Comparison of ENCODE assay signal across 8 mouse cellular contexts in genomic region chr10:128890383-128891295, GRCm38 (mm10). TPM values are rescaled to one million over a fixed set of nuclear protein-coding genes. Genes with fewer than 3 reads are reported as not detected.
A peak's percentile ranks its signal among the peaks of the same experiment; 100 is the strongest.
DNase-seq lines count a peak whose midpoint lies in the region; ATAC-seq and TF ChIP-seq lines count a peak whose summit lies in the region.

No protein-coding gene starts in this region.

- no peak for TF ChIP-seq CTCF in lung, adult 2 months (IDR thresholded peaks at IDR 0.05; ENCODE audit: insufficient read depth, low read length)

- WGBS in lung, adult 2 months, result 4% methylated on average over 40 of the region's 40 CpGs
- under 1% methylated on average over 40 of the region's 40 CpGs for WGBS in hindbrain, embryonic 15.5 days
- under 1% methylated on average over 40 of the region's 40 CpGs for WGBS in midbrain, embryonic 13.5 days

- no peak for DNase-seq in lung, adult 2 months
- no peak for DNase-seq in lung, adult 18-20 months
- DNase-seq in embryo, embryonic 10 days (ENCODE audit: low spot score), result peak; percentile 35
- no peak for DNase-seq in ovary, postnatal 36 days (ENCODE audit: low spot score)
- DNase-seq in adrenal gland, adult 18-20 months (ENCODE audit: low spot score in 2 of 2), result no peak

- peak overlapping the region; percentile 50 for H3K4me3 ChIP-seq in lung, adult 2 months (replicated peaks; ENCODE audit: extremely low read depth, low read depth, low read length)
- H3K4me3 ChIP-seq in hindbrain, embryonic 15.5 days, result peak overlapping the region; percentile 77
- peak overlapping the region; percentile 78 for H3K4me3 ChIP-seq in midbrain, embryonic 13.5 days (replicated peaks)

- H3K9me3 ChIP-seq in hindbrain, embryonic 15.5 days, result no peaks in the 10 kb centered on the region
- H3K9me3 ChIP-seq in midbrain, embryonic 13.5 days, result no peaks in the 10 kb centered on the region

- no peaks in the 10 kb centered on the region for H3K27me3 ChIP-seq in hindbrain, embryonic 15.5 days
- H3K27me3 ChIP-seq in midbrain, embryonic 13.5 days, result peaks cover 3% of the 10 kb centered on the region

- ATAC-seq in hindbrain, embryonic 15.5 days (ENCODE audit: low FRiP score, low read depth), result peak; percentile 7
- ATAC-seq in midbrain, embryonic 13.5 days, result peak; percentile 0; the same call in 1 of the 2 replicates
- no peak for ATAC-seq in frontal cortex, adult (ENCODE audit: low TSS enrichment)

- no peak for TF ChIP-seq POLR2A in lung, adult 2 months (IDR thresholded peaks at IDR 0.05; ENCODE audit: borderline replicate concordance, extremely low read depth, low read depth, low read length)

- peak overlapping the region; percentile 92 for H3K27ac ChIP-seq in hindbrain, embryonic 15.5 days (replicated peaks)
- H3K27ac ChIP-seq in midbrain, embryonic 13.5 days, result peak overlapping the region; percentile 96

- H3K4me2 ChIP-seq in hindbrain, embryonic 15.5 days, result peak overlapping the region; percentile 91
- peak overlapping the region; percentile 91 for H3K4me2 ChIP-seq in midbrain, embryonic 13.5 days (replicated peaks)

- H3K36me3 ChIP-seq in hindbrain, embryonic 15.5 days, result peaks cover 11% of the 10 kb centered on the region; the same call in 1 of the 2 replicates
- H3K36me3 ChIP-seq in midbrain, embryonic 13.5 days, result peaks cover 24% of the 10 kb centered on the region

- H3K4me1 ChIP-seq in lung, adult 2 months (ENCODE audit: control insufficient read depth, insufficient read depth, low read length), result peaks cover 6% of the 10 kb centered on the region; the same call in 1 of the 2 replicates
- peaks cover 38% of the 10 kb centered on the region for H3K4me1 ChIP-seq in hindbrain, embryonic 15.5 days (replicated peaks)
- H3K4me1 ChIP-seq in midbrain, embryonic 13.5 days (replicated peaks), result peaks cover 50% of the 10 kb centered on the region

- peak overlapping the region; percentile 85 for H3K9ac ChIP-seq in hindbrain, embryonic 15.5 days
- peak overlapping the region; percentile 88 for H3K9ac ChIP-seq in midbrain, embryonic 13.5 days (replicated peaks)

RNA-seq across cellular contexts. Expression of gene Gdf11, which starts 0.9 kb away (rescaled TPM):
- 0.45 and 0.99 TPM in 2 replicates for polyA plus RNA-seq in lung, adult 2 months (2012; rRNA removed)
- polyA plus RNA-seq in hindbrain, embryonic 15.5 days (2015; fragmentation: Nextera tagmentation; extraction: Ambion mirVana), result 8.6 and 8.9 TPM in 2 replicates
- 11.2 and 11.7 TPM in 2 replicates for polyA plus RNA-seq in midbrain, embryonic 13.5 days (2015; fragmentation: Nextera tagmentation; extraction: Ambion mirVana)
- 1 to 10 TPM; 1.4 to 1.9 TPM for total RNA-seq in adrenal gland, adult 18-20 months (2021)

RNA-seq across cellular contexts. Expression of gene Cd63, which starts 10.2 kb away (rescaled TPM):
- polyA plus RNA-seq in lung, adult 2 months (2012; rRNA removed), result 110 and 132 TPM in 2 replicates
- 262 and 274 TPM in 2 replicates for polyA plus RNA-seq in hindbrain, embryonic 15.5 days (2015; fragmentation: Nextera tagmentation; extraction: Ambion mirVana)
- polyA plus RNA-seq in midbrain, embryonic 13.5 days (2015; fragmentation: Nextera tagmentation; extraction: Ambion mirVana), result 127 and 141 TPM in 2 replicates
- 100 to 1,000 TPM; 288 to 358 TPM for total RNA-seq in adrenal gland, adult 18-20 months (2021)

RNA-seq across cellular contexts. Expression of gene Rdh5, which starts 32.0 kb away (rescaled TPM):
- polyA plus RNA-seq in lung, adult 2 months (2012; rRNA removed), result 20.1 and 20.3 TPM in 2 replicates
- 20.9 and 22.1 TPM in 2 replicates for polyA plus RNA-seq in hindbrain, embryonic 15.5 days (2015; fragmentation: Nextera tagmentation; extraction: Ambion mirVana)
- 14.8 and 20.9 TPM in 2 replicates for polyA plus RNA-seq in midbrain, embryonic 13.5 days (2015; fragmentation: Nextera tagmentation; extraction: Ambion mirVana)
- 10 to 100 TPM in 1 of 2 experiments, 1 to 10 TPM in 1; 9.8 to 11.8 TPM for total RNA-seq in adrenal gland, adult 18-20 months (2021)

RNA-seq across cellular contexts. Expression of gene Bloc1s1, which starts 33.2 kb away (rescaled TPM):
- 171 and 192 TPM in 2 replicates for polyA plus RNA-seq in lung, adult 2 months (2012; rRNA removed)
- 266 and 268 TPM in 2 replicates for polyA plus RNA-seq in hindbrain, embryonic 15.5 days (2015; fragmentation: Nextera tagmentation; extraction: Ambion mirVana)
- 266 and 289 TPM in 2 replicates for polyA plus RNA-seq in midbrain, embryonic 13.5 days (2015; fragmentation: Nextera tagmentation; extraction: Ambion mirVana)
- total RNA-seq in adrenal gland, adult 18-20 months (2021), result 100 to 1,000 TPM; 177 to 191 TPM

RNA-seq across cellular contexts. Expression of gene Itga7, which starts 43.0 kb away (rescaled TPM):
- polyA plus RNA-seq in lung, adult 2 months (2012; rRNA removed), result 31.5 and 37.6 TPM in 2 replicates
- 8.9 TPM in 2 replicates for polyA plus RNA-seq in hindbrain, embryonic 15.5 days (2015; fragmentation: Nextera tagmentation; extraction: Ambion mirVana)
- 1.7 and 2.5 TPM in 2 replicates for polyA plus RNA-seq in midbrain, embryonic 13.5 days (2015; fragmentation: Nextera tagmentation; extraction: Ambion mirVana)
- total RNA-seq in adrenal gland, adult 18-20 months (2021), result 10 to 100 TPM; 10.7 to 25.7 TPM
